Mouse (Mus musculus): Measurements from ENCODE around the gene Klhl41.
A peak's percentile ranks its signal among the peaks of the same experiment; 100 is the strongest.

The Klhl41 gene

DNA sequence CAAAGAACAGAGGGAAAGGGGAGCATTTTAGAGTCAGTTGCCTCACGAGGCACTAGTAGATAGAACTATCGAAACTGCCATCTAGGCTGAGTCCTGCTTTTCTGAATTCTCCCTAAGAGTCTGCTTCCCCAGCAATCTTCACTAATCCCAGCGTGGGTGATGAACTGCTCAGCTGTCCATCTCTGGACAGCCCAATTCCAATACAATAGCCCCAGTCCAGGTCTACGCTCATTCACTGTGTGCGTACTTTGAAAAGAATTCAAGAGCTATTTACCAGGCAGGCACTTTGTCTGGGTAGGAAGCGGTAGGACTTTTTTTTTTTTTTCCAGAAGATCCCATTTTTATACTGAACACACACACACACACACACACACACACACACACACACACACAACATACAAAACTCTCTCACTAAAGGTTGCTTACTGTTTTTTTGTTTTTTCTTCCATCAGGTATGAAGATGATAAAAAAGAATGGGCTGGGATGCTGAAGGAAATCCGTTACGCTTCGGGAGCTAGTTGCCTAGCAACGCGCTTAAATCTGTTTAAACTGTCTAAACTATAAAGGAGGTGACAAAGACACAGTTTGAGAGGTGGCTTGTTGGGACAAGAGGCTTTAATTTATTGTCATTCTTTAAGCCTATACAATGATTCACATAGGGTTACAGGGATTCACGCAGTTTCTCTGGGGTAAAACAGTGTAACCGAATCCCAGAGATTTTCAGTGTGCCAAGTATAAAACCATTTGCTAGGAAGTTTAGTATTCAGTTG is 13.3 kb downstream of the Klhl41 start:
- no peak for DNase-seq (ENCODE audit: low spot score)

DNA sequence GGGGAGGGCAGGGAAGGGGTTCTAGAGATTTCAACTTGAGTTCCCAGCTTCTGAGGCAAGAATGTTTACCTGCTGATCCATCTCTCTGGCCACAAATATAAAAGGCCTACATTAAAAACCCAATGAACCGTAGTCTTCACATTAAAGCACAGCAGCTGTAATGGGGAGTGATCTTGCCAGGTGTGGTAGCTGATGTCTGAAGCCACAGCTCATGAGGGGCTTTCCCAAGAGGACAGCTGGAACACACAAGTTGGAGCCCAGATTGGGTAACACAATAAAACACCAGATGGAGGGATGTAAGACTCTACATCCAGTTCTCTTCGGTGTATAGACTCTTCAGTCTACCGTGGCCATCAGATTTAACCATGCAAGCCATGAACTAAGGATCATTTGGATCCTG is 14.6 kb downstream of the Klhl41 start:
- no peak for DNase-seq (ENCODE audit: low spot score)

DNA sequence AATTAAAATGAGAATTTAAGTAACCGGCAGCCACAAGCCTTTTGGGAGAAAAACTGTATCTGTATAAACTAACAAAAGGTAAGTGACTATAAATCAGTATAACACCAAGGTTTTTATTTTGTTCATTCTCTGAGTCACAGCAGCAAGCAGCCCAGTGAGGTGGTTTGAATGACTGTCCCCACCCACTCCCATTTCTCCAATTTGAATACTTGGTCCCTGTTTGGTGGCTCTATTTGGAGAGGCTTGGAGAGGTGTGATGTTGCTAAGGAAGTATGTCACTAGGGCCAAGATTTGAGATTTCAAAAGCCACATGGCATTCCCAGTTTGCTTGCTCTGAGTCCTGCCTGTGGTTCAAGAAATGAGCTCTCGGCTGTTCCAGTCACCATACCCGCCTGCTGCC is 20.3 kb downstream of the Klhl41 start:
- no peak for DNase-seq (ENCODE audit: low spot score)

DNA sequence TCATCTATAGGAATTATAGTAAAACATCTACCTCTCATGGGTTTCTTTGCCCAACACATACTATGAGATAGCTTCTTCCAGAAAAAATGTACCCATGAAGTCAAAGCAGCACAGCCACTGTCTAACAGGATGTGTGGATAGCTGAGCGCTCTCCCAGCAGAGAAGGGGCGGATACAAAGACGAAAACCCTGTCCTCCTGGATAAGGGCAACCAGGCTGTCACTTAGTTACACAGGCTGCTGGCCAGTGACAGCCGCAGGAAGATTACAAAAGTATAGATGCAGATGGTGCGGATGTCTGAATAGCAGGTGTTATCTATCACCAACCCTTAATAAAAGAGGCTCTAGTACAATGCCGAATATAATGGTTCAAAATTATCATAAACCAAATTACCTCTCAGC is 20.9 kb downstream of the Klhl41 start:
- no peak for DNase-seq (ENCODE audit: low spot score)

DNA sequence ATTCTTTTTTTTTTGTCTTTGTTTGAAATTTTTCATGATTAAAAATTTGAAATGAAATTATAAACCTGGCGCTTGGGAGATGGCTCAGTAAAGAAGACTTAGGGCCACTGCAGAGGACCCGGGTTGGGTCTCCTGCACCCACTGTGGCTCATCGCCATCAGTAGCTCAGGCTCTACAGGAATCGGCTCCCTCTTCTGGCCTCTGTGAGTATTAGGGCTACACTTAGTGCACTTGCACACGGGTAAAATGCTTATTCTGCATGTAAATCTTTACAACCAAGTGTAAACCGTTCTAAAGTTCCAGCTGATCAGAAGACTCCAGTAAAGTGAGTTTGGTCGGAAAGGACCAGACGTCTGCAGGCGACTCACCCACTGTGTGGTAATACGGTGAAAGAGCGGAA is 23.6 kb downstream of the Klhl41 start:
- no peak for DNase-seq (ENCODE audit: low spot score)

DNA sequence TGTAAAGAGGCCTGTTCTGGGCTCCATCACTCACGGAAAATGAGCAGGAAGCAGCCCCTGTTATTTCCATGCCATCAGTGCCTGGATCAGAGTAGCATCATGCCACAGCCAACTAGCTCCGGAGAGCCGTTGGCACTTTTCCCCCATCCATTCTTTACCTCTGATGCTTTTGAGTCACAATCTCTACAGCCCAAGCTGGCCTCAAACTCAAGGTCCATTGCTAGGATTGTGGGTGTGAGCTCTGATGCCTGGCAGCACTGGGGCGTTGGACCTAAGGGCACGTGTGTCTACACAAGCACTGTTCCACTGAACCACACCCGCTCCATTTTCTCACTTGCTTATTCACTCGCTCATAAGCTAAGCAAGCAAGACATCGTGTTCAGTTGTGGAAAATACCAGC is 30.5 kb downstream of the Klhl41 start:
- no peak for DNase-seq (ENCODE audit: low spot score)

DNA sequence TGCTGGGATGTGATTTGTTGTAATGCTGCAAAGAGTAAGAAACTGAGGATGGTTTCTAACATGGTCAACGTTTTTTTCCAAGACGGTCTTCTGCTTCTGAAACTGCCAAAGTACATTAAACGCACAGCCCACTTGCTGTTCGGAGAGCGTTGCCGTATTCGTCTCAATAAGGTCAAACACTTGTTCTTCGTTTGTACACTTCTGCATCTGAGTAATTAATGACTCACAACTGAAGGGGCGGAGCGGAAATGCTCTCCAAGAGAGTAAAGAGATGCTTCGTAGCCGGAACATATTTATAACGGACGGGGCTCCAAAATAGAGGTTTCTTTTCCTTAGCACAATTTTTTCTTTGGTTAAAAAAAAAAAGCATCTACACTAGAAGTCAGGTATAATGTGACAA is 42.3 kb downstream of the Klhl41 start:
- DNase-seq (ENCODE audit: low spot score) = no peak

DNA sequence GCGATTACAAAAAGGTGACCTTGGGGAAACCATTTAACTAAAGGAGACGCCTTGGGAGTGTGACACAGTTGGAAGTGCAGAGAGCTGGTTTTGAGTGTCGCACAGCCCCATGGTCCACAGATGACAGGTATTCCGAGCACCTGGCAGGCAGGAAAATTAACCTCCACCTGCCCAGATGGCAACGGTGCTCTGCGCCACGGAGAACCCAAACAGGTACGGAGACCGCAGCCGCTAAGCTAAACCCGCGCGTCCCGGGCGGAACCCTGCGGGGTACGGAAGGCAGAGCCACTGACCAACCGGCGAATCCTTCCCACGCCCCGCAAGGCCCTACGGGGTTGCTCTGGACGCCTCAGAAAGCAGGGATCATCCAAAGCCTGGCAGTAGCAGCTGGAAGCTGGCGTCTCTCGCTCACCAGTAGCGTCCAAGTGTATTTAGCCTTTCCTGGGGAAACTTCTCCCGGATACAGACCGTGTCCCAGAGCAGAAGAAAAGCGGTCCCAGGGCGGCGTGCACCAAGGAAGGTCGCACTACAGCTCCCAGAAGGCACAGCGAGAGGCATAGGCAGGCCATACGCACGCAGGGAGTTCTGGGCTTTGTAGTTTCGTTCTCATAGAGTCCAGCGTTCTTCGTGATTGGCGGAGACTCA is 43.2 kb downstream of the Klhl41 start, which contains the start of gene Fastkd1:
Fastkd1 (minus strand) TSS at position 536 of the 645 bp plus-strand sequence.
- DNase-seq (ENCODE audit: low spot score) = peak; percentile 60

DNA sequence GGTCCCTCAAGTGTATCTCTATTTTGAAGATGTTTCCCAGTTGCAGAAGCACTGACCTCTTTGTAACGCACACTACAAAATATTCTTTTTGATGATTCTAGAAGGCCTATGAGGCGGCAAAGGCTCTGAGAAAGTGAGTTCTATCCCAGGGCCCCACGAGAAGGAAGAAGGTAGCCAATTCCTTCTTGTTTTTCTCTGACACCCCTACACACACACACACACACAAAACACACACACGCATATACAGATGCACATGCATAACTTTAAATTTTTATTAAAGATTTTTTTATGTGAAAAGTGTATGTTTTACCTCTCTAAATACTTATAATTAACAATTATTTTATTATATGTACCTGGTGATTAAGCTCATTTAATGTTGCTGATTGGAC is 43.7 kb downstream of the Klhl41 start:
- DNase-seq (ENCODE audit: low spot score) = no peak

DNA sequence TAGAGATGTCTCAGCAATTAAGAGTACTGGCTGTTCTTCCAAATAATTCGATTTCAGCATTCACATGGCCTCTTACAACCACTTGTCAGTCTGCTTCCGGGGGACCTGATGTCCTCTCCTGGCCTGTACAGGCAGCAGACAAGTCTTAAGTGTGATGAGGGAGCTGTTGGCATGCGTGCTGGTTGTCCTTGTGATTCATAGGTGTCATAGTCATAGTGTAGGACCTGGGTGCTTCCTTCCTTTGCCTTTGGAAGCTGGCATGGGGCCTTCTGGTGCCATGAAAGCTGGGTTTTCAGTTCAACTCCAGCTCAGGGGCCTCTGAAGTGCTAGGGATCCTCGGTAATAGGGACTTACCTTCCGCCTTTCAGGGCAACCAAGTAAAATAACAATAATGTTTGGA is 44.2 kb downstream of the Klhl41 start:
- no peak for DNase-seq (ENCODE audit: low spot score)

DNA sequence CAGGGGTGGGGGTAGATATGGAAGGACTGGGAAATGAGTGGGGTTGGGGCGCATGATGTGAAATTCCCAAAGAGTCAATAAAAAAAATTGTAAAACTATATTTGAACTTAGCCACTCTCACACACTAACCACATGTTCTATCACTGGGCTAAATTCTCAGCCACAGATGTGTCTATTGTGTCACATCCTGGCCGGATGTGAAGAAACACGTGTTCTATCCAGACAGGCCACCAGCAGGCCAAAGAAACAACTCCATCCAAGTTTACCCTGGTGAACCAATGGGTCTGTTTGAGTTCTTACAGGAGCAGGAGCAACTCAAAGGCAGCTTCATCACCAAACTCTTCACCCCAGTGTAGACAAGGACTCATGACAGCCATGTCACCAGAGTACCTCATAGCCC is 46.6 kb downstream of the Klhl41 start:
- no peak for DNase-seq (ENCODE audit: low spot score)

DNA sequence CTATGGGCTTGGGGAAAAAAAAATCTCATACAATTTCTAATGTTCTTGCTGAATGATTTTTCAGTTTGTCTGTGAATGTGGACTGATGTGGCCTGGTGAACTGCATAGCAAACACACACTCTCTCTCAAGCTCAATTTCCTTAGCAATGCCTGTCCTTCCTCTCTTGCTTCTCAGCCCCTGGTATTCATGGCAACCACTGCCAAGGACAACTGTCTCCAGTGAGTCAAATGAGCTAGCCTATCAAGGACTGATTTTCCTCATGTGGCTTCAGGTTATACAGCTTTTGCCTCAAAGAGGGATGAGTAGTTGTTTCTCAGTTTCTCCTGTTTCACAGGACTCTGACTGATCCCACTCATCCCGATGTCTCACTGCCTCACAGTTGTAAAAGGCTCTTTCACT is 49.2 kb downstream of the Klhl41 start:
- no peak for DNase-seq (ENCODE audit: low spot score)

DNA sequence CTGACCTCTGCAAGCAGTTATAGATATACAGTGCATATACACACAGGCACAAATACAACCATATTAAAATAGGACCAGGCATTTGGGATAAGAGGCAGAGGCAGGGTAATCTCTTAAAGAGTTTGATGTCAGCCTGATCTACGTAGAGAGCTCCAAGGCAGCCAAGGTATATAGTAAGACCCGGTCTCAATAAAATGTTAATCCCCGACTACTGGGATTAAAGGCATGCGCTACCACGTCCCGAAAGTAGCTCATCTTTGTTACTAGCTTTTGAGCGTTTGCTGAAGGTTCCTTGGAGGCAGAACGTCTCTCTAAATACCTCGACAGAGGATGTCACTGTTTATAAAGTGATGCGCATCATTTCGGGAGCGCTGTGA is 52.3 kb downstream of the Klhl41 start, which contains the start of gene Ppig:
Ppig (plus strand) TSS at position 273 of the 377 bp plus-strand sequence.
- DNase-seq (ENCODE audit: low spot score) = no peak

DNA sequence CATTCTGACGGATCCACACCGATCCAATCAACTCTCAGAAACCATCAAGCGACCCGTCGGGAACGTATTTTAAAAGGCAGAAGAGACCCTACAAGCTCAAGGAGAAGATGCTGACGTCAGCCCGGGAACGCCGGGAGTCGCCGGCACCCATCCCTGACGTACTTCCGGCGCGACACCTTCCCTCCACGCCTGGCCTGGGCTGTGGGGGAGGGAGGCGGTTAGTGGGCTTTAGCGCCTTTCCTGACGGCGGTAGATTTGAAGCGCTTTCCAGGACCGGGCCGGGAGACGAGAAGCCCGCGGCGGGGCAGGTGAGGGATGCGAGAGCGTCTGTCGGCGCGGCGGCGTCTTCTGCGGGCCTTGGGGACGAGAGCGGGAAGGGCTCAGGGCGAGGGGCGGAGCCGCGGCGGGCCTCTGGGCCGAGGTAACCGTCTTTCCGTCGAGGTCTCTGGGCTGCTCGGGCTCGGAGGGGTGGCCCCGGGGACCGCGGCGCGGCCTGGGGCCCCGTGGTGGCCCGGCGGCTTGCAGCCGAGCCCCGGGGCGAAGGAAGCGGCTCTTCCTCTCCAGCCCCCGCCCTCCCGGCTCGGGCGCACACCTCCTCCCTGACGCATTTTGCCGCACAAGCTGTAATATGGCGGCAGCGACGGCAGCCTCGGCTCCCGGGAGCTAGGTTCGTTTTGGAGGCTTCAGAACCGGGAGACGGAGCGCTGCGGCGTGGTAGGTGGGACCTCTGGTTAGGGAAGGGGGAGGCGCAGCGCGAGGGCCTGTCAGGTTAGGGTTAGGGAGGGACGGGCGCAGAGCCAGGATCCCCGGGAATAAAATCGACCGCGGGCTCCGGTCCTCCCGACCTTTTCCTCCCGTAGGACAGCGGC is 53.0 kb downstream of the Klhl41 start:
- peak; percentile 92 for DNase-seq (ENCODE audit: low spot score)

DNA sequence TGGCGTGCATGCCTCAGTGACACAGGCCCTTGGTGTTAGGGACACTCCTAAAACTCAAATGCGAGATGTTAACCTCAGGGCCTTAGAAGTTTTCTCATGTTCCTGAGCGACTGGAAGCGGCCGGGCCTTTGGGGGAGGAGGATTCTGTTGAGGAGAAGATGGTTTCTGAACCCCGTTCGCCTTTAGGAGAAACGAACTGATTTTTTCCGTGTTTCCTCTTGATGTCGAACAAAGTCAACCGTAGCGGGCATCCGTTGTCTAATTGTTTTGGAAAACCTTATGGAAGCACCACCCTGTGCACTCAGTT is 53.6 kb downstream of the Klhl41 start:
- DNase-seq (ENCODE audit: low spot score) = no peak

Measured in urinary bladder, postnatal 25 days (tissue).